Comparison of ENCODE assay signal across 14 mouse cellular contexts in genomic region chr4:32828385-32829077, GRCm38 (mm10).
"Had no signal": no experiment of that assay in that cellular context is flagged by ENCODE, and none has a peak within 500 bp of the region (broad histone marks: within the 10 kb centered on the region; RNA-seq: fewer than 3 reads in every experiment).

No protein-coding gene starts in this region.

- DNase-seq: kidney, adult 11 months; kidney, postnatal 4 days; left cerebral cortex, postnatal 4 days; lung, embryonic 14.5 days; lung, postnatal 14 days; spleen, adult 18-20 months; thymus, adult 18-20 months; thymus, postnatal 14 days had no signal

- H3K27ac ChIP-seq: kidney, postnatal 0 days; layer of hippocampus, adult 2 months; macrophage; midbrain, embryonic 13.5 days had no signal

- ATAC-seq: midbrain, embryonic 13.5 days had no signal

- H3K4me3 ChIP-seq: layer of hippocampus, adult 2 months; megakaryocyte, embryonic 14.5 days; midbrain, embryonic 13.5 days; myocyte had no signal

- H3K9ac ChIP-seq: lung, embryonic 14.5 days; midbrain, embryonic 13.5 days had no signal

- H3K4me1 ChIP-seq: megakaryocyte, embryonic 14.5 days had no signal

- H3K4me2 ChIP-seq: lung, embryonic 14.5 days; midbrain, embryonic 13.5 days had no signal

- H3K9me3 ChIP-seq: megakaryocyte, embryonic 14.5 days; midbrain, embryonic 13.5 days had no signal

- H3K27me3 ChIP-seq: midbrain, embryonic 13.5 days had no signal
